Mouse (Mus musculus): ENCODE data around the gene Rph3a. TPM values are rescaled to one million over a fixed set of nuclear protein-coding genes. Genes with fewer than 3 reads are reported as not detected.
"Not testable (repeated sequence)": the region's sequence is repeated elsewhere in the genome, so short reads cannot be mapped to it uniquely, and the experiment has no call there.

Rph3a gene
- polyA plus RNA-seq, 1 experiment from 2014 or later: not detected

DNA sequence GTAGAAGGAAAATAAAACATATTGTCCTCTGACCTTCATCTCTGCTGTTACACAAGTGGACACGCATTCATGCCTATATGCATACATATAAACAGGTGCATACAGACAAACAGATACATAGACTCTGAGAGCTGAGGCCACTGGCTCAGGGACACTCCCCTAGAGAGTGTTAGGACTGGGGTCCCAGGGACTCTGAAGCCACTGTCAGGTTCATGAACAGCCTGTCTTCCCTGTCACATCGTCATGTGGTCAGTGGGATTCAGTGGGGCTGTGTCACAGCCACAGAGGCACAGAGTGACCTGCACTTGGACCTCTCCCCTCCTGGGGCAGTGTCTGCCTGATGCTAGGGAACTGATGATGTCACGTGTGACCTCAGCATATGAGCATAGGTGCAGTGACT, 89.6 kb downstream of the Rph3a start:
- H3K4me3 ChIP-seq (ENCODE audit: low read depth, low read length): no peak overlapping the region
- ATAC-seq (ENCODE audit: insufficient number of reproducible peaks, low FRiP score, low TSS enrichment, low read depth): no peak
- H3K27ac ChIP-seq (replicated peaks; ENCODE audit: low read depth, low read length): no peak overlapping the region
- H3K4me1 ChIP-seq (ENCODE audit: control insufficient read depth, insufficient read depth, low read length): no peaks in the 10 kb centered on the region
- no peak overlapping the region for H3K9ac ChIP-seq (ENCODE audit: low read length)
- DNase-seq (ENCODE audit: low spot score): no peak
- H3K4me2 ChIP-seq (ENCODE audit: low read depth, severe bottlenecking): no peak overlapping the region
- H3K27me3 ChIP-seq (ENCODE audit: control insufficient read depth, insufficient read depth, low read length): no peaks in the 10 kb centered on the region
- 75% methylated on average over 3 of the region's 3 CpGs for whole genome bisulfite sequencing
- no peaks in the 10 kb centered on the region for H3K36me3 ChIP-seq (ENCODE audit: control insufficient read depth, insufficient read depth, low read length)
- no peaks in the 10 kb centered on the region for H3K9me3 ChIP-seq (ENCODE audit: control insufficient read depth, low read length)

DNA sequence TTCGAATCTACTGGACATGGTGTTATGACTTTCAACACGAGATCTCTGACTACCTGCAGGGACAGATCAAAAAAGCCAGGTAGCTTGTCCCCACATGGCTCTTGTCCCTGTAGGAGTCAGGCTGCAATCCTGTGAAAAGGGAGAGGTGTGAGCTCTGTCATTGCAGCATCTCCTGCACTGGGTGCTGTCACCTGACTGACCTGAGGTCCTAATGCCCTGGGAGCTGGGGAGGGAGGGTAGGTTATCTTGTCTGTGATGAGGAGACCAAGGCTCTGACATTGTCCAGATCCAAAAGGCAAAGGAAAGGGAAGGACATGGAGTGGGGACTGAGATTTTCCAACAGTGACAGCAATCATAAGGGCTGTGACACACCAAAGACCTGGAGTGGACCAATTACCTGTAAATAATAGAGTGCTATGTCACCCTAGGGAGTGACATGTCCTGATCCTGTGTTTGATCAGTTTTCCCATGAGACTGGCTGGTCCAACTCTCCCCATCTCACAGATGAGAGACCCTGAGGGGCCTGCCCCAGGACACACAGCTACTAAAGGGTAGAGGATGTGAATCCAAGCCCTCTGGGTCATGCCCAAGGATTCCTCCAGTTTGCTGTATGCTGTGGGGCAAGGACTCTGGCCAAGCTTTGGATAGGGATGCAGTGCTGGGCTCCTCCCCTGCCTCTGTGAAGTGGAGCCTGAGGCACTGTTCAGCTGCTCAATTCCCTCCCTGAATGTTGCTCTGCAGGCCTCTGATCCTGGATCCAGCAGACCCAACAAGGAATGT, 90.5 kb downstream of the Rph3a start:
- not testable (repeated sequence) for H3K36me3 ChIP-seq (ENCODE audit: control insufficient read depth, insufficient read depth, low read length); H3K9ac ChIP-seq (ENCODE audit: low read length); H3K4me3 ChIP-seq (ENCODE audit: low read depth, low read length); ATAC-seq (ENCODE audit: insufficient number of reproducible peaks, low FRiP score, low TSS enrichment, low read depth); H3K4me2 ChIP-seq (ENCODE audit: low read depth, severe bottlenecking); H3K27me3 ChIP-seq (ENCODE audit: control insufficient read depth, insufficient read depth, low read length); H3K9me3 ChIP-seq (ENCODE audit: control insufficient read depth, low read length); H3K27ac ChIP-seq (replicated peaks; ENCODE audit: low read depth, low read length); H3K4me1 ChIP-seq (ENCODE audit: control insufficient read depth, insufficient read depth, low read length); DNase-seq (ENCODE audit: low spot score)
- WGBS: 66% methylated on average over 2 of the region's 2 CpGs

GRCm38 (mm10) chr5:120914204-120914603, 95.7 kb downstream of the Rph3a start, which contains the start of gene Oas1d:
Oas1d (plus strand) TSS chr5:120914536.
- not testable (repeated sequence) for DNase-seq (ENCODE audit: low spot score); H3K9ac ChIP-seq (ENCODE audit: low read length); H3K27ac ChIP-seq (replicated peaks; ENCODE audit: low read depth, low read length); H3K27me3 ChIP-seq (ENCODE audit: control insufficient read depth, insufficient read depth, low read length); ATAC-seq (ENCODE audit: insufficient number of reproducible peaks, low FRiP score, low TSS enrichment, low read depth); H3K4me2 ChIP-seq (ENCODE audit: low read depth, severe bottlenecking); H3K4me3 ChIP-seq (ENCODE audit: low read depth, low read length); H3K9me3 ChIP-seq (ENCODE audit: control insufficient read depth, low read length); H3K36me3 ChIP-seq (ENCODE audit: control insufficient read depth, insufficient read depth, low read length); H3K4me1 ChIP-seq (ENCODE audit: control insufficient read depth, insufficient read depth, low read length)
- 52% methylated on average over 8 of the region's 8 CpGs for whole genome bisulfite sequencing

GRCm38 (mm10) chr5:120908196-120908920, 101.5 kb downstream of the Rph3a start:
- no peak overlapping the region for H3K4me2 ChIP-seq (ENCODE audit: low read depth, severe bottlenecking)
- no peak for ATAC-seq (ENCODE audit: insufficient number of reproducible peaks, low FRiP score, low TSS enrichment, low read depth)
- 61% methylated on average over 7 of the region's 7 CpGs for WGBS
- no peak overlapping the region for H3K9ac ChIP-seq (ENCODE audit: low read length)
- H3K4me3 ChIP-seq (ENCODE audit: low read depth, low read length): no peak overlapping the region
- H3K4me1 ChIP-seq (ENCODE audit: control insufficient read depth, insufficient read depth, low read length): no peaks in the 10 kb centered on the region
- H3K27ac ChIP-seq (replicated peaks; ENCODE audit: low read depth, low read length): no peak overlapping the region
- no peaks in the 10 kb centered on the region for H3K9me3 ChIP-seq (ENCODE audit: control insufficient read depth, low read length)
- no peak for DNase-seq (ENCODE audit: low spot score)
- H3K36me3 ChIP-seq (ENCODE audit: control insufficient read depth, insufficient read depth, low read length): no peaks in the 10 kb centered on the region
- no peaks in the 10 kb centered on the region for H3K27me3 ChIP-seq (ENCODE audit: control insufficient read depth, insufficient read depth, low read length)

DNA sequence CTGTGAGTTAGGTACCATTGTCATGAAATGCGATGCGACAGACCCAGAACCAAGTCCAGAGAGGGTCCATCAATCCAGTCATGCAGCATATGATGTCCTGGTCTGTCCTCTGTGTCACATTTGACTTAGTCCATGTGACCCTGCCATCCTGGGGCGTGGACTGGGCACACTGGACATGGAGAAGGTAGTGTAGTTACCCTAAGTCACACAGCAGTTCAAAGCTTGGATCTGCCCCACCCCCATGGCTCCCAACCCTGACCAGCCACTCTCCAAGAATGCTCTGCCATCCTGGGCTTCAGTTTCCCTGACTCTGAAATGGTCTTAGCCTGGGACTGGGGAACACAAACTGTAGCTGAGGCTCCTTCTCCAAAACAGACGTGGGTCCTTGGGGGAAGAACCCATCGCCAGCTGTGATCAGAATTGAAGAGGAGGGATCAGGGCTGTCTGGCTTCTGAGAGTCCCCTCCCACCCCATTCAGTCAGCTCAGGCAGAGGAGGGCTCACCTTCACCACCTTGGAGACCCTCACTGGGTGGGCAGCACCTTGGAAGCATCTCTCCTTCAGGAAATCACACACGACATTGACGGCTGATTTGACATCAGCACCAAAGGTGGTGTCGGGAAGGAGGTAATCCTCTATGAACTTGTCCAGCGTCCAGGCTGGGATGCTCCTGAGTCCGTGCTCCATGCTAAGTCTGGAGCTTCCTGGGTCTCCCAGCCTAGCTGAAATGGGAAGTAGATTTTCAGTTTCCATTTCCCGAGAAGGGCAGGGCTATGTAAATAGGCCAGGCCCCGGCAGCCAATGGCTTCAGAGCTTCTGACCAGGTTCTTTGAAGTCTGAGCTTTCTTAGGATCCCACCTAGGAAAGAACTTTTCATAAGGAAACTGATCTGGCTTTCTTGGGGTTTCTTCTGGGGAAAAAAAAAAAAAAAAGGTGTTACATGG, 102.8 kb downstream of the Rph3a start, which contains the start of gene Oas1a:
Gene Oas1a (minus strand): TSS at position 731 of the 943 bp plus-strand sequence.
- not testable (repeated sequence) for H3K9ac ChIP-seq (ENCODE audit: low read length); H3K9me3 ChIP-seq (ENCODE audit: control insufficient read depth, low read length); H3K27me3 ChIP-seq (ENCODE audit: control insufficient read depth, insufficient read depth, low read length); H3K4me1 ChIP-seq (ENCODE audit: control insufficient read depth, insufficient read depth, low read length); H3K4me2 ChIP-seq (ENCODE audit: low read depth, severe bottlenecking); H3K4me3 ChIP-seq (ENCODE audit: low read depth, low read length); H3K27ac ChIP-seq (replicated peaks; ENCODE audit: low read depth, low read length); ATAC-seq (ENCODE audit: insufficient number of reproducible peaks, low FRiP score, low TSS enrichment, low read depth); H3K36me3 ChIP-seq (ENCODE audit: control insufficient read depth, insufficient read depth, low read length)
- DNase-seq (ENCODE audit: low spot score): peak; percentile 25
- 48% methylated on average over 7 of the region's 12 CpGs for WGBS

DNA sequence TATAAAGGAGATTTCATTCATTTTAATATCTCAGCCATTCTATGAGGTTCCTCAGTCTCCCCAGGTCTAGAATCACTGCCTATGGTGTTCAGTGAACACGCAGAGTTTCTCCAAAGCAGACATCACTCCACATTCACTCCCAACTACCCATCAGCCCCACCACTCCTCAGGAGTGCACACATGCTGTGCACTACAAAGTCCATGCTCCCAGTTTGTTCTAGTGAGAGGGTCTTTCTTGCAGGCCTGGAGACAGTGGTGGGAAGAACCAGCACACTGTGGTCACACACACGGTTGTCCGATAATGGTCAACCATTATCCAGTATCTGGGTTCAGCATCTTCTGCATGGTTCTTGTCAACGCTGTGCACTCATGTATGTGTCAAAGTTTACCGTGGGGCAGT, 107.8 kb downstream of the Rph3a start:
- Histone ChIP-seq H3K4me2 (ENCODE audit: low read depth, severe bottlenecking) (no peak overlapping the region), H3K27me3 (ENCODE audit: control insufficient read depth, insufficient read depth, low read length) (no peaks in the 10 kb centered on the region), H3K9ac (ENCODE audit: low read length) (no peak overlapping the region), H3K36me3 (ENCODE audit: control insufficient read depth, insufficient read depth, low read length) (no peaks in the 10 kb centered on the region), H3K9me3 (ENCODE audit: control insufficient read depth, low read length) (no peaks in the 10 kb centered on the region), H3K27ac (replicated peaks; ENCODE audit: low read depth, low read length) (no peak overlapping the region), H3K4me1 (ENCODE audit: control insufficient read depth, insufficient read depth, low read length) (no peaks in the 10 kb centered on the region), H3K4me3 (ENCODE audit: low read depth, low read length) (no peak overlapping the region)
- DNase-seq (ENCODE audit: low spot score): no peak
- 92% methylated on average over 5 of the region's 5 CpGs for WGBS
- ATAC-seq (ENCODE audit: insufficient number of reproducible peaks, low FRiP score, low TSS enrichment, low read depth): no peak

DNA sequence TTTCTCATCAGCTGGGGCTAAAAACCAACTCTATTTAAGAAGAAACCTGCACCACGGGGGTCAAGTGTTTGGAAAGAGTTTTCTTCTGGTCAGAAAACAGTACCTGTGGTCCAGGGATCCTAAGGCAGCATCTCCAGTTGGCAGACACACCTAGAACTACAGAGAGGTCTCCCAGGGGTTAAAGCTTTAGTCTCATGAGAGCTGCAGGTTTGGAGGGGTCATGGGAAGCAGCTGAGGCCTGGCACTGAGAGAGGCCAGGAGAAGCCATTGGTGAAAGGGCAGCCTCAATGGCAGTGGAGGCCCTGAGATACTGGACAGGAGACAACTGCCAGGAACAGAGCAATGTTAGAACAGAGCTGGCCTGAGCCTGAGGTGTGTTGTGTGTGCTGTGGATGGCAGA, 109.2 kb downstream of the Rph3a start:
- no peak for ATAC-seq (ENCODE audit: insufficient number of reproducible peaks, low FRiP score, low TSS enrichment, low read depth)
- DNase-seq (ENCODE audit: low spot score): no peak
- no peak overlapping the region for H3K4me2 ChIP-seq (ENCODE audit: low read depth, severe bottlenecking)
- no peak overlapping the region for H3K4me3 ChIP-seq (ENCODE audit: low read depth, low read length)
- H3K9ac ChIP-seq (ENCODE audit: low read length): no peak overlapping the region
- H3K27me3 ChIP-seq (ENCODE audit: control insufficient read depth, insufficient read depth, low read length): no peaks in the 10 kb centered on the region
- H3K9me3 ChIP-seq (ENCODE audit: control insufficient read depth, low read length): no peaks in the 10 kb centered on the region
- H3K27ac ChIP-seq (replicated peaks; ENCODE audit: low read depth, low read length): no peak overlapping the region
- H3K4me1 ChIP-seq (ENCODE audit: control insufficient read depth, insufficient read depth, low read length): no peaks in the 10 kb centered on the region
- H3K36me3 ChIP-seq (ENCODE audit: control insufficient read depth, insufficient read depth, low read length): no peaks in the 10 kb centered on the region
- WGBS: 65% methylated on average over 1 of the region's 1 CpGs

GRCm38 (mm10) chr5:120898726-120899125, 111.2 kb downstream of the Rph3a start:
- Histone ChIP-seq H3K27me3 (ENCODE audit: control insufficient read depth, insufficient read depth, low read length) (no peaks in the 10 kb centered on the region), H3K4me1 (ENCODE audit: control insufficient read depth, insufficient read depth, low read length) (no peaks in the 10 kb centered on the region), H3K4me2 (ENCODE audit: low read depth, severe bottlenecking) (no peak overlapping the region), H3K9me3 (ENCODE audit: control insufficient read depth, low read length) (no peaks in the 10 kb centered on the region), H3K36me3 (ENCODE audit: control insufficient read depth, insufficient read depth, low read length) (no peaks in the 10 kb centered on the region), H3K27ac (replicated peaks; ENCODE audit: low read depth, low read length) (no peak overlapping the region), H3K4me3 (ENCODE audit: low read depth, low read length) (no peak overlapping the region), H3K9ac (ENCODE audit: low read length) (no peak overlapping the region)
- DNase-seq (ENCODE audit: low spot score): no peak
- no peak for ATAC-seq (ENCODE audit: insufficient number of reproducible peaks, low FRiP score, low TSS enrichment, low read depth)
